Mouse (Mus musculus): ENCODE data around the gene Tgfbr3. TPM values are rescaled to one million over a fixed set of nuclear protein-coding genes. Genes with fewer than 3 reads are reported as not detected.

Tgfbr3 gene
- polyA plus RNA-seq, 1 experiment from 2014 or later, result 4.7 TPM

DNA sequence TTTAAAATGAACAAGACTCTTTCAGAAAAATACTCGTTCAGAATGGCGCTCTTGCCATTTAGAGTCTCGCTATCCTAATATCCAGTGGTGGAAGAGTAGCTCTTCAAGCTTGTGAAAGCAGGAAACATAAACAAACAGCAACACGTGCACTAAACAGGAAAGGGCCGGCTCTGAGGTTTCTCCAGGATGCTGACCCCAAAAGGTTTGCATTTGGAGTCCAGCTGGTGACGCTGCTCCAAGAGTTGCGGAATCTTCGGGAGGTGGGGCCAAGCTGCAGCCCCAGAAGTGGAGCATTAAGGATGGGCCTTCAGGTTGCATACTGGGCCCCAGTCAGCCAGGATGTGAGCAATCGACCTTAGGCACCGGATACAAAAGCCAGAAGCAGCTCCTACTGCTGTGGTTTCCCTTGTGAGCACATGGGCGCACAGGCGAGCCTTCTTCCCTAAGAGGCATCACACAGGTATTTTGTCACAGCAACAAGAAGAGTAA is 88.5 kb downstream of the Tgfbr3 start:
- peaks cover 6% of the 10 kb centered on the region; the same call in 1 of the 2 replicates for H3K4me1 ChIP-seq (ENCODE audit: control insufficient read depth, insufficient read depth, low read length)
- 81% methylated on average over 12 of the region's 12 CpGs for WGBS
- H3K4me2 ChIP-seq (ENCODE audit: low read length), result no peak overlapping the region
- H3K9ac ChIP-seq (replicated peaks; ENCODE audit: low read length), result no peak overlapping the region
- ATAC-seq (ENCODE audit: low FRiP score, low TSS enrichment), result no peak
- no peak overlapping the region for H3K27ac ChIP-seq (replicated peaks; ENCODE audit: low read depth, low read length)
- DNase-seq, result no peak
- H3K9me3 ChIP-seq (ENCODE audit: control insufficient read depth, low read length), result no peaks in the 10 kb centered on the region
- H3K4me3 ChIP-seq (replicated peaks; ENCODE audit: low read depth, low read length), result no peak overlapping the region
- H3K36me3 ChIP-seq (ENCODE audit: control insufficient read depth, insufficient read depth, low read length), result no peaks in the 10 kb centered on the region
- H3K27me3 ChIP-seq (ENCODE audit: control insufficient read depth, insufficient read depth, low read length), result no peaks in the 10 kb centered on the region

- Histone ChIP-seq H3K4me1 (ENCODE audit: control insufficient read depth, insufficient read depth, low read length) (peaks cover 6% of the 10 kb centered on the region; the same call in 1 of the 2 replicates), H3K9ac (replicated peaks; ENCODE audit: low read length) (no peak overlapping the region), H3K4me2 (ENCODE audit: low read length) (no peak overlapping the region), H3K27me3 (ENCODE audit: control insufficient read depth, insufficient read depth, low read length) (no peaks in the 10 kb centered on the region), H3K9me3 (ENCODE audit: control insufficient read depth, low read length) (no peaks in the 10 kb centered on the region), H3K36me3 (ENCODE audit: control insufficient read depth, insufficient read depth, low read length) (no peaks in the 10 kb centered on the region), H3K4me3 (replicated peaks; ENCODE audit: low read depth, low read length) (no peak overlapping the region), H3K27ac (replicated peaks; ENCODE audit: low read depth, low read length) (no peak overlapping the region)
- DNase-seq, result no peak
- WGBS, result 90% methylated on average over 10 of the region's 10 CpGs
- ATAC-seq (ENCODE audit: low FRiP score, low TSS enrichment), result no peak
Measured at GRCm38 (mm10) chr5:107200221-107200635, 89.2 kb downstream of the Tgfbr3 start.

DNA sequence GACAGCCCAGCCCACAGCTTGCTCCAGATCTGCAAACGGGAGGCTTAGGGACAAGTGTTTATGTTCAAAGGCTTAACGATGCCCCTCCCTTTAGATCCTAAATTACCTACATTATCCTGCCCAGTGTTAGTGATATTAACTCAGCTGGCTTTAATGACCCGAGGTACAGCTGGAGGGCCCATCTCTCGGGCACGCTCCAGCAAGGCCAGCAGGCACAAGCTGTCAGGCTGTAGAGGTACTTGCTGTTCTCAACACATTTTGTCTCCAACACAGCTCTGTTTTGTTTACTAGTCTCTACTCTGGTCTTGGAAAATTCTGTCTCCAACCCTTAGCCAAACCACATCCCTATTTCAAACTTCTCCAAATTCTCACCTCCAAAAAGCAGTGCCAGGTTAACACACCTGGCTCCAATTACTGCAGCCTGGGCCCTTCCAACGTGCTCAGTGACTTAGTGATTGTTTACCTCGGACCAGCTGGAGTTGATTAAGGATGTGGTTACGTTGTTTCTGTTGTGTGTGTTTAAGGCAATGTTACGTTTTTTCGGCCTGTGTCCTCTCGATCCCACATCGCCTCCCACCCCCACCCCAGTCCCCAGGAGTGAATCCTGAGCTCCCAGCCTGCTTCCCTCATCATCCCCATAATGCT is 93.6 kb downstream of the Tgfbr3 start:
- no peak overlapping the region for H3K4me3 ChIP-seq (replicated peaks; ENCODE audit: low read depth, low read length)
- DNase-seq, result no peak
- H3K9ac ChIP-seq (replicated peaks; ENCODE audit: low read length), result no peak overlapping the region
- no peaks in the 10 kb centered on the region for H3K9me3 ChIP-seq (ENCODE audit: control insufficient read depth, low read length)
- H3K36me3 ChIP-seq (ENCODE audit: control insufficient read depth, insufficient read depth, low read length), result no peaks in the 10 kb centered on the region
- no peak for ATAC-seq (ENCODE audit: low FRiP score, low TSS enrichment)
- H3K4me2 ChIP-seq (ENCODE audit: low read length), result no peak overlapping the region
- no peak overlapping the region for H3K27ac ChIP-seq (replicated peaks; ENCODE audit: low read depth, low read length)
- H3K27me3 ChIP-seq (ENCODE audit: control insufficient read depth, insufficient read depth, low read length), result no peaks in the 10 kb centered on the region
- H3K4me1 ChIP-seq (ENCODE audit: control insufficient read depth, insufficient read depth, low read length), result no peaks in the 10 kb centered on the region
- 74% methylated on average over 12 of the region's 12 CpGs for WGBS

DNA sequence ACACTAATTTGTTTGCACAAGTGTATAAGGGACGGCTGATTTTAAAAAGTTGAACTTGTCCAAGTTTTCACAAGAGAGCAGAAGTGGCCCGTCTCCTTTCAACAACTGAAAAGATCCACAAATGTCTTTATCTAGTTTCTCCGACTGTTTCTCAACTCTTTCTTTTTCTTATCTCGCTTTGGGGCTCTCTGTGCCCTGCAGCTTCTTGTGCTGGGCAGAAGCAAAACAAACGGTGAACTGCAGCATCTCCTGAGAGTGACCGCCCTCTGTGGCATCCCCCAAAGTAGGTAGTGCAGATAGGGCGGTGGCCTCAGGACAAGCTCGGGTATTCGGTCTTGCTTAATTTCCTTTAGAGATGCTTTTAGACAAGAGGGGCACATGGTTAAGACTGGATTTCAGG is 96.3 kb downstream of the Tgfbr3 start:
- WGBS, result 90% methylated on average over 9 of the region's 9 CpGs
- ATAC-seq (ENCODE audit: low FRiP score, low TSS enrichment) (no peak), DNase-seq (no peak)
- Histone ChIP-seq H3K36me3 (ENCODE audit: control insufficient read depth, insufficient read depth, low read length) (no peaks in the 10 kb centered on the region), H3K27me3 (ENCODE audit: control insufficient read depth, insufficient read depth, low read length) (no peaks in the 10 kb centered on the region), H3K9ac (replicated peaks; ENCODE audit: low read length) (no peak overlapping the region), H3K27ac (replicated peaks; ENCODE audit: low read depth, low read length) (no peak overlapping the region), H3K9me3 (ENCODE audit: control insufficient read depth, low read length) (no peaks in the 10 kb centered on the region), H3K4me1 (ENCODE audit: control insufficient read depth, insufficient read depth, low read length) (no peaks in the 10 kb centered on the region), H3K4me2 (ENCODE audit: low read length) (no peak overlapping the region), H3K4me3 (replicated peaks; ENCODE audit: low read depth, low read length) (no peak overlapping the region)

DNA sequence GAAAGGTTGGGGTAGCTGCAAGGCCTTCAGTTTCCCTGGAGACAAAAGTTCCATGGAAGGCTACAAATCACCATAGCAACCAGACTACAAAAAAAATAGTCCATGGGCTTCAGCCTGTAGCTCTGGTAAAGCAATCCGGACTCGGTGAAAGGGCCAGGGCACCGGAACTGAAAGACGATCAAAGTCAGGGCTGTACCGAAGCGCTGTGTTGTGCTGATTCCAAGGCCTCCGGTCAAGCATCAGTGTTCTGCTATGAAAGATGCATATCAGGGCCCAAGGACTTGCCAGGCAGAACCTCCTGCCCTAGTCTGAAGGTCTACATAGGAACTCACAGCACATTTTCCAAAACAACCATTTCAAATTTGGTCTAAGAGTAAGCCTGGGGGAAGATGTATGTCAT is 97.1 kb downstream of the Tgfbr3 start:
- no peak overlapping the region for H3K4me2 ChIP-seq (ENCODE audit: low read length)
- ATAC-seq (ENCODE audit: low FRiP score, low TSS enrichment) (no peak), DNase-seq (no peak)
- WGBS, result 38% methylated on average over 7 of the region's 7 CpGs
- H3K4me3 ChIP-seq (replicated peaks; ENCODE audit: low read depth, low read length), result no peak overlapping the region
- no peaks in the 10 kb centered on the region for H3K27me3 ChIP-seq (ENCODE audit: control insufficient read depth, insufficient read depth, low read length)
- no peaks in the 10 kb centered on the region for H3K9me3 ChIP-seq (ENCODE audit: control insufficient read depth, low read length)
- no peak overlapping the region for H3K9ac ChIP-seq (replicated peaks; ENCODE audit: low read length)
- no peaks in the 10 kb centered on the region for H3K36me3 ChIP-seq (ENCODE audit: control insufficient read depth, insufficient read depth, low read length)
- no peak overlapping the region for H3K27ac ChIP-seq (replicated peaks; ENCODE audit: low read depth, low read length)
- no peaks in the 10 kb centered on the region for H3K4me1 ChIP-seq (ENCODE audit: control insufficient read depth, insufficient read depth, low read length)

DNA sequence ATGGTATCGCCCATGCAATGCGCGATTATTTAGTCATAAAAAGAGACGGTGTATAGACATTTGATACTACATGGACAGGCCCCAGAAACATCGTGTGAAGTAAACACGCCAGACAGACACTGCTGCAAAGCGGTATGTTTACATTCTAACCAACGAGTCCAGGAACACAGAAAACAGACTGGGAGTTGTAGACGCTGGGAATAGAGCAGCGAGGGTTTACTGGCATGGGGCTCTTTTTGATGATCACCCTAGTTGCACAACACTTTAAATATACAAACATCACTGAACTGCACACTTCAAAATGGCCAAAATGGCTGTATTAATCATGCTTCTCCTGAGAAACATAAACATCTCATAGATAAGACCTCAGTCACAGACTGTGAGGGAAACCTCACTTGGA is 100.9 kb downstream of the Tgfbr3 start:
- H3K4me1 ChIP-seq (ENCODE audit: control insufficient read depth, insufficient read depth, low read length), result no peaks in the 10 kb centered on the region
- H3K9me3 ChIP-seq (ENCODE audit: control insufficient read depth, low read length), result no peaks in the 10 kb centered on the region
- ATAC-seq (ENCODE audit: low FRiP score, low TSS enrichment) (no peak), DNase-seq (no peak)
- no peak overlapping the region for H3K4me2 ChIP-seq (ENCODE audit: low read length)
- H3K9ac ChIP-seq (replicated peaks; ENCODE audit: low read length), result no peak overlapping the region
- H3K27me3 ChIP-seq (ENCODE audit: control insufficient read depth, insufficient read depth, low read length), result no peaks in the 10 kb centered on the region
- H3K36me3 ChIP-seq (ENCODE audit: control insufficient read depth, insufficient read depth, low read length), result no peaks in the 10 kb centered on the region
- no peak overlapping the region for H3K27ac ChIP-seq (replicated peaks; ENCODE audit: low read depth, low read length)
- no peak overlapping the region for H3K4me3 ChIP-seq (replicated peaks; ENCODE audit: low read depth, low read length)
- WGBS, result 90% methylated on average over 10 of the region's 10 CpGs

DNA sequence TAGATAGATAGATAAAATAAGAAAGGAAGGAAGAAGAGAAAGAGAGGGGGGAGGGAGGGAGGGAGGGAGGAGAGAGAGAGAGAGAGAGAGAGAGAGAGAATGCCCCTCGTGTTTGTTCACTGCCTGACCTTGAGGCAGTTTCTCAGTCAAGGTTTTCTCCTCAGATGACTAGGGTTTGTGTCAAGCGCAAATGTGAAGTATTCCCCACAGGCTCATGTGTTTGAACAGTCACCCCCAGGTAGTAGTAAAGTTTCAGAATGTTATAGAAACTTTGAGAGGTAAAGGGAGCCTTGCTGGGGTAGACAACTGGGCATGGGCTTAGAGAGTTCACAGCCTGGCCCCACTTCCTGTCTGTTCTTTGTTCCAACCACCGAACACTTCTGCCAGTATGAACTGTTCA is 103.2 kb downstream of the Tgfbr3 start:
- H3K36me3 ChIP-seq (ENCODE audit: control insufficient read depth, insufficient read depth, low read length), result no peaks in the 10 kb centered on the region
- no peaks in the 10 kb centered on the region for H3K27me3 ChIP-seq (ENCODE audit: control insufficient read depth, insufficient read depth, low read length)
- ATAC-seq (ENCODE audit: low FRiP score, low TSS enrichment) (no peak), DNase-seq (no peak)
- H3K4me2 ChIP-seq (ENCODE audit: low read length), result no peak overlapping the region
- no peak overlapping the region for H3K4me3 ChIP-seq (replicated peaks; ENCODE audit: low read depth, low read length)
- H3K4me1 ChIP-seq (ENCODE audit: control insufficient read depth, insufficient read depth, low read length), result no peaks in the 10 kb centered on the region
- H3K9me3 ChIP-seq (ENCODE audit: control insufficient read depth, low read length), result no peaks in the 10 kb centered on the region
- no peak overlapping the region for H3K27ac ChIP-seq (replicated peaks; ENCODE audit: low read depth, low read length)
- H3K9ac ChIP-seq (replicated peaks; ENCODE audit: low read length), result no peak overlapping the region
- WGBS, result 89% methylated on average over 3 of the region's 3 CpGs

DNA sequence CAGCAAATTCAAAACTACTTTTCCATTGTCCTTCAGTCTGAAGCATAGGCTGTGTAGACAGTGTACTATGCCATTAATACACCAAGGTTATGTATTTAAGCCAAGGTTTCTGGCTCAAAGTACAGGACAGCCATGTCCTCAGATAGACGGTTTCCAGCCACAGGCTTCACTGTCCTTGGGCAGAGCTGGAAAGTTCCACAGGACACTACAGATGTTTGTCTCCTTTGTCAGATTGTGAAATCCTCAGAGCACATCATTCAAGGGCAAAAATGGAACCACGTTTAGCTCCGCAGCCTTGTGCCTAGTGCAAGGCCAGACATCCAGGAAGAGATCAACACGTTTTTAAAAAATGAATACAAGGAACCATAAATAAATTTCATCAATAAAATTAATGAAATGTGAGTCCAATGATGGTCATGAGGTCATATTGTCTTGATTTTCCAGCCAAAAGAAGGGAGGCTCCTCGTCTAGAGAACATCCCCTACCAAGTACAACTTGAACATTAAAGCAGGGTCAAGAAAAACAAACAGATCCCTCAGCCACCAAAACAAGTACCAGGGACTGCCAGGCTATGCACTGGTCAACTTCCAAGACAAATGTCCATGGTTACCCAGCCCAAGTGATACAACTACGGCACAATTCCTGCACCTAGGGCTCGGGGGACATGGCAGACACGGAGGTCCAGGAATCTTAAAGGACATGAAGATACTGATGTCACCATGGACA is 105.1 kb downstream of the Tgfbr3 start:
- no peak overlapping the region for H3K9ac ChIP-seq (replicated peaks; ENCODE audit: low read length)
- H3K4me2 ChIP-seq (ENCODE audit: low read length), result no peak overlapping the region
- DNase-seq, result no peak
- no peak overlapping the region for H3K4me3 ChIP-seq (replicated peaks; ENCODE audit: low read depth, low read length)
- ATAC-seq (ENCODE audit: low FRiP score, low TSS enrichment), result no peak
- H3K4me1 ChIP-seq (ENCODE audit: control insufficient read depth, insufficient read depth, low read length), result no peaks in the 10 kb centered on the region
- WGBS, result 91% methylated on average over 8 of the region's 8 CpGs
- no peaks in the 10 kb centered on the region for H3K27me3 ChIP-seq (ENCODE audit: control insufficient read depth, insufficient read depth, low read length)
- H3K27ac ChIP-seq (replicated peaks; ENCODE audit: low read depth, low read length), result no peak overlapping the region
- no peaks in the 10 kb centered on the region for H3K36me3 ChIP-seq (ENCODE audit: control insufficient read depth, insufficient read depth, low read length)
- no peaks in the 10 kb centered on the region for H3K9me3 ChIP-seq (ENCODE audit: control insufficient read depth, low read length)

GRCm38 (mm10) chr5:107183537-107183936 is 105.9 kb downstream of the Tgfbr3 start:
- DNase-seq, result no peak
- Histone ChIP-seq H3K4me2 (ENCODE audit: low read length) (no peak overlapping the region), H3K9me3 (ENCODE audit: control insufficient read depth, low read length) (no peaks in the 10 kb centered on the region), H3K4me1 (ENCODE audit: control insufficient read depth, insufficient read depth, low read length) (no peaks in the 10 kb centered on the region), H3K36me3 (ENCODE audit: control insufficient read depth, insufficient read depth, low read length) (no peaks in the 10 kb centered on the region), H3K9ac (replicated peaks; ENCODE audit: low read length) (no peak overlapping the region), H3K4me3 (replicated peaks; ENCODE audit: low read depth, low read length) (no peak overlapping the region), H3K27ac (replicated peaks; ENCODE audit: low read depth, low read length) (no peak overlapping the region), H3K27me3 (ENCODE audit: control insufficient read depth, insufficient read depth, low read length) (no peaks in the 10 kb centered on the region)
- WGBS, result 85% methylated on average over 6 of the region's 6 CpGs
- no peak for ATAC-seq (ENCODE audit: low FRiP score, low TSS enrichment)

All from midbrain, embryonic 14.5 days (tissue).